Mouse (Mus musculus) stomach, postnatal 0 days (tissue): ENCODE data around the gene A930017K11Rik. TPM values are rescaled to one million over a fixed set of nuclear protein-coding genes. Genes with fewer than 3 reads are reported as not detected.
A peak's percentile ranks its signal among the peaks of the same experiment; 100 is the strongest.

Source experiments
- ATAC-seq: fragments of 200-750 bp; cut with Nextera tagmentation; 2 replicates; pipeline ENCODE4 v1.8.0; 2017; ENCODE audit not compliant: low FRiP score, low TSS enrichment
- DNase-seq: peaks from one replicate; pipeline ENCODE4 v3.0.0-alpha.2; 2016; ENCODE audit warnings: low spot score
- H3K27ac ChIP-seq: fragments of 300-500 bp; sonication (generic); replicated peaks from 2 replicates; pipeline ENCODE4 v1.5.1; 2014; ENCODE audit warnings: mild to moderate bottlenecking, control low read depth
- H3K27me3 ChIP-seq: fragments of 300-500 bp; sonication (generic); 2 replicates; pipeline ENCODE4 v1.6.1; 2014; ENCODE audit warnings: low read length; ENCODE audit not compliant: control insufficient read depth, insufficient read depth
- H3K36me3 ChIP-seq: fragments of 300-500 bp; sonication (generic); 2 replicates; pipeline ENCODE4 v1.6.1; 2014; ENCODE audit warnings: low read length, mixed read lengths; ENCODE audit not compliant: control insufficient read depth, insufficient read depth
- H3K4me1 ChIP-seq: fragments of 300-500 bp; sonication (generic); replicated peaks from 2 replicates; pipeline ENCODE4 v1.6.1; 2014; ENCODE audit warnings: antibody characterized with exemption; ENCODE audit not compliant: control insufficient read depth, insufficient read depth
- H3K4me2 ChIP-seq: fragments of 300-500 bp; sonication (generic); replicated peaks from 2 replicates; pipeline ENCODE4 v1.6.1; 2014; ENCODE audit warnings: low read depth, mild to moderate bottlenecking, control low read depth, moderate library complexity
- H3K4me3 ChIP-seq: fragments of 300-500 bp; sonication (generic); 2 replicates; pipeline ENCODE4 v1.5.1; 2014; ENCODE audit warnings: low read depth, low read length, control low read depth
- H3K9ac ChIP-seq: fragments of 300-500 bp; sonication (generic); 2 replicates; pipeline ENCODE4 v1.6.1; 2014; ENCODE audit warnings: mild to moderate bottlenecking, low read length, control low read depth, mixed read lengths
- H3K9me3 ChIP-seq: fragments of 300-500 bp; sonication (generic); 2 replicates; pipeline ENCODE4 v1.6.1; 2016; ENCODE audit warnings: low read length; ENCODE audit not compliant: control insufficient read depth
- CTCF ChIP-seq: IDR thresholded peaks from 2 replicates; pipeline ENCODE4 v1.5.1; 2016; ENCODE audit warnings: antibody characterized with exemption, low read depth, mild to moderate bottlenecking, moderate library complexity
- EP300 ChIP-seq: optimal IDR thresholded peaks from 2 replicates; pipeline ENCODE3; 2016; ENCODE audit warnings: antibody characterized with exemption
- WGBS: fragments of 180-500 bp; shearing (Covaris S2); extraction: QIAGEN DNeasy Blood & Tissue Kit; methylation state at CpG from one replicate; pipeline ENCODE4 v1.1.7; 2014; 5-methylcytosine and 5-hydroxymethylcytosine counted together
- polyA plus RNA-seq: library from polyadenylated mRNA; unstranded; fragments of >200 nt; fragmentation: Nextera tagmentation; extraction: Ambion mirVana; gene quantifications from 2 replicates; pipeline ENCODE4 v1.2.1, GENCODE M21; 2015

A930017K11Rik gene
- polyA plus RNA-seq, 1 experiment from 2014 or later = not detected

- Histone ChIP-seq H3K36me3 (no peaks in the 10 kb centered on the region; the same call in 1 of the 2 replicates), H3K27me3 (no peaks in the 10 kb centered on the region), H3K9me3 (no peaks in the 10 kb centered on the region), H3K27ac (peak overlapping the region; percentile 95), H3K4me1 (no peaks in the 10 kb centered on the region; the same call in none of the 2 replicates), H3K4me2 (peak overlapping the region; percentile 65), H3K9ac (peak overlapping the region; percentile 94), H3K4me3 (peak overlapping the region; percentile 92)
- ATAC-seq = peak; percentile 97
- 0% methylated on average over 37 of the region's 40 CpGs for WGBS
- DNase-seq = peak; percentile 100
- TF ChIP-seq EP300 (no peak), CTCF (no peak)
Measured at GRCm38 (mm10) chr17:25919786-25920642, 32.4 kb downstream of the A930017K11Rik start.

DNA sequence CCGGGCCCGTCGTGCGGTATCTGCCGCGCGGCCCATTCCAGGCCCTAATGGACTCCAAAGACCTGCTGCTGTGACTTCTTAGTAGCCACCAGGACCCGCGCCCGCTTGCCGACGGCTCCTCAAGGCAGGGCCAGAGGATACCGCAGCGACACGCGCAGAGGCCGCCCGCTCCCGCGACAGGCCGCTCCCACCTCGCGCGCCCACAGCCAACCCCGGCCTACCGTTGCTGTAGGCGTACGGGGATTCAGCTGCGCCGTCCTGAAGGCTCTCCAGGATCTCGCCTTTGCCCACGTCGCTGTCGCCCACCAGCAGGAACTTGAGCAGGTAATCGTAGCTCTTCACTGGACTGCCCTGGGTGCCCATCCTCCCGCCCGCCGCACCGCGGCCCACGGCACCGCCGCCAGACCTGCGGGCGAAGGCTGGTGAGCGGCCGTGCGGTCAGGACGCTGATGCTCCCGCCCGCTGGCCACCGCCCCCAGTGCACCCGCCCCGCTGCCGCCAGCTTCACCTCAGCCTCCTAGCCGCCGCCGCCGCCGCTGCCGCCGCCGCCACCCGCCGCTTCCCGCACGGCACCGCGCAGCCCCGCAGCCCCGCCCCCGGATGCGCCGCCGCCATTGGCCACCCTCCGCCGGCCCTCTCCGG is 33.1 kb downstream of the A930017K11Rik start, which contains the start of gene Rab40c:
Rab40c (minus strand) TSS at position 584 of the 642 bp plus-strand sequence.
- Histone ChIP-seq H3K4me1 (no peaks in the 10 kb centered on the region; the same call in none of the 2 replicates), H3K27ac (peak within 1 kb of the TSS; percentile 95), H3K9me3 (no peaks in the 10 kb centered on the region), H3K27me3 (no peaks in the 10 kb centered on the region), H3K9ac (peak within 1 kb of the TSS; percentile 94), H3K36me3 (no peaks in the 10 kb centered on the region), H3K4me3 (peak within 1 kb of the TSS; percentile 92), H3K4me2 (peak within 1 kb of the TSS; percentile 96)
- peak; percentile 66 for DNase-seq
- ATAC-seq = no peak
- TF ChIP-seq CTCF (no peak), EP300 (no peak)
- WGBS = under 1% methylated on average over 49 of the region's 78 CpGs

GRCm38 (mm10) chr17:25918037-25918750 is 34.2 kb downstream of the A930017K11Rik start:
- Histone ChIP-seq H3K4me1 (no peaks in the 10 kb centered on the region; the same call in none of the 2 replicates), H3K27me3 (no peaks in the 10 kb centered on the region), H3K4me2 (peak overlapping the region; percentile 96), H3K36me3 (no peaks in the 10 kb centered on the region), H3K9me3 (no peaks in the 10 kb centered on the region), H3K4me3 (peak overlapping the region; percentile 92), H3K9ac (peak overlapping the region; percentile 94), H3K27ac (peak overlapping the region; percentile 93)
- 75% methylated on average over 9 of the region's 9 CpGs for WGBS
- TF ChIP-seq EP300 (no peak), CTCF (no peak)
- no peak for ATAC-seq
- DNase-seq = no peak

GRCm38 (mm10) chr17:25916931-25917647 is 35.3 kb downstream of the A930017K11Rik start:
- DNase-seq = peak; percentile 71
- Histone ChIP-seq H3K27ac (peak overlapping the region; percentile 77), H3K9ac (no peak overlapping the region), H3K36me3 (no peaks in the 10 kb centered on the region), H3K9me3 (no peaks in the 10 kb centered on the region), H3K4me2 (peak overlapping the region; percentile 96; the same call in 1 of the 2 replicates), H3K4me1 (no peaks in the 10 kb centered on the region; the same call in none of the 2 replicates), H3K4me3 (no peak overlapping the region), H3K27me3 (no peaks in the 10 kb centered on the region)
- WGBS = 44% methylated on average over 8 of the region's 8 CpGs
- TF ChIP-seq CTCF = no peak
- no peak for TF ChIP-seq EP300
- no peak for ATAC-seq

DNA sequence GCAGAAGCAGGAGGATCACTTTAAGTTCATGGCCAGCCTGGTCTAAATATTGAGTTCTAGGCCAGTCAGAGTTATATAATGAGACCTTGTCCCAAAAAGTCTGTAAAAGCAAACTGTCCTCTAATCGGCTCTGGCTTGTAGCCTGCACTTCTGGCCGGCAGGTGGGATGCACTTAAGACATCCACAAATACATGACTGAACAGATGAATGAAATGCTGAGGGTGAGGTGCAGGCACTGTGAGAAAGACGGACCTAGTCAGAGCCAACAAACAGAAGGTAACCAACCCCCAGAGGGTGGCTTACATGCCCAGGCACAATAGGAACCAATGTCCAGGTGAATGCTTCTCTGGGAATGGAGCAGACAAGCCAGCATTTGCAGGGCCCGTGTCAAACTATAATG is 38.1 kb downstream of the A930017K11Rik start:
- no peak overlapping the region for H3K4me3 ChIP-seq
- 0 out of 2 replicates have a peak overlapping the region, but pooled peaks have one; percentile 30 for H3K27ac ChIP-seq
- H3K4me2 ChIP-seq = no peak overlapping the region
- H3K9ac ChIP-seq = no peak overlapping the region
- DNase-seq = no peak
- H3K27me3 ChIP-seq = no peaks in the 10 kb centered on the region
- WGBS = 70% methylated on average over 4 of the region's 4 CpGs
- no peaks in the 10 kb centered on the region for H3K9me3 ChIP-seq
- H3K4me1 ChIP-seq = no peaks in the 10 kb centered on the region; the same call in none of the 2 replicates
- ATAC-seq = no peak
- no peak for TF ChIP-seq CTCF
- TF ChIP-seq EP300 = no peak
- H3K36me3 ChIP-seq = no peaks in the 10 kb centered on the region
